Mouse (Mus musculus) ES-E14 (cell line): Measurements from ENCODE around the gene Mmp17. TPM values are rescaled to one million over a fixed set of nuclear protein-coding genes. Genes with fewer than 3 reads are reported as not detected.
A peak's percentile ranks its signal among the peaks of the same experiment; 100 is the strongest.

Source experiments
- DNase-seq: peaks from one replicate; pipeline ENCODE4 v3.0.0-alpha.2; 2013; ENCODE audit warnings: low read depth, low spot score
- H3K27ac ChIP-seq: 2 replicates; pipeline ENCODE4 v1.5.1; 2012; ENCODE audit warnings: low read depth, mild to moderate bottlenecking, low read length, moderate library complexity, mixed read lengths; ENCODE audit not compliant: poor library complexity, insufficient read depth, severe bottlenecking
- H3K36me3 ChIP-seq: 2 replicates; pipeline ENCODE4 v1.6.1; 2012; ENCODE audit warnings: mild to moderate bottlenecking, low read length, moderate library complexity, mixed read lengths; ENCODE audit not compliant: control insufficient read depth, poor library complexity, insufficient read depth, severe bottlenecking
- H3K4me1 ChIP-seq, 2 experiments: fragments of 150-350 bp in 1 of 2; sonication (generic) in 1 of 2; 2 replicates each; pipeline ENCODE4 v1.6.1; 2012; ENCODE audit warnings: low read length in 2 of 2, mild to moderate bottlenecking in 1 of 2, mixed read lengths in 1 of 2; ENCODE audit not compliant: control insufficient read depth in 2 of 2, insufficient read depth in 2 of 2, poor library complexity in 1 of 2
- H3K4me3 ChIP-seq, 2 experiments: fragments of 150-350 bp in 1 of 2; sonication (generic) in 1 of 2; 2 replicates each; pipeline ENCODE4 v1.5.1; 2012; ENCODE audit warnings: low read length in 2 of 2, low read depth in 1 of 2, mild to moderate bottlenecking in 1 of 2, mixed read lengths in 1 of 2; ENCODE audit not compliant: insufficient read depth in 1 of 2, poor library complexity in 1 of 2, severe bottlenecking in 1 of 2
- H3K9ac ChIP-seq: 2 replicates; pipeline ENCODE4 v1.6.1; 2012; ENCODE audit warnings: low read depth, mild to moderate bottlenecking, low read length, mixed read lengths; ENCODE audit not compliant: poor library complexity, insufficient read depth, severe bottlenecking
- H3K9me3 ChIP-seq: fragments of 150-350 bp; sonication (generic); 2 replicates; pipeline ENCODE4 v1.6.1; 2012; ENCODE audit warnings: low read depth, mild to moderate bottlenecking, low read length; ENCODE audit not compliant: control insufficient read depth, insufficient read depth
- CHD2 ChIP-seq: IDR thresholded peaks from 2 replicates; pipeline ENCODE4 v1.6.1; 2014; ENCODE audit warnings: mild to moderate bottlenecking, low read depth, low read length, inconsistent platforms
- HCFC1 ChIP-seq: IDR thresholded peaks from 2 replicates; pipeline ENCODE4 v1.6.1; 2012; ENCODE audit warnings: low read length, inconsistent platforms, borderline replicate concordance; ENCODE audit not compliant: insufficient read depth
- MAFK ChIP-seq: IDR thresholded peaks from 2 replicates; pipeline ENCODE4 v1.6.1; 2014; ENCODE audit warnings: mild to moderate bottlenecking, low read depth, low read length, inconsistent platforms; ENCODE audit not compliant: insufficient read depth
- ZC3H11A ChIP-seq: IDR thresholded peaks from 2 replicates; pipeline ENCODE4 v1.6.1; 2012; ENCODE audit warnings: low read depth, mild to moderate bottlenecking, inconsistent platforms, low read length, borderline replicate concordance
- ZNF384 ChIP-seq: IDR thresholded peaks from 2 replicates; pipeline ENCODE4 v1.6.1; 2012; ENCODE audit warnings: low read depth, low read length, inconsistent platforms
- in situ Hi-C, 2 experiments: fragments of 600-800 bp; cut with MboI; formaldehyde crosslinking; loops; one replicate each; pipeline ENCODE4 v1.15.1; 2025; ENCODE audit warnings: low sequenced_read_pairs in 2 of 2, inconsistent platforms in 1 of 2; ENCODE audit not compliant: unreplicated experiment in 2 of 2
- total RNA-seq: library from RNA; depleted of rRNA; stranded (reverse); fragments of 300-350 nt; gene quantifications from 2 replicates; pipeline ENCODE4 v1.2.3, GENCODE M21; 2012

Gene Mmp17
- total RNA-seq, 1 experiment: 6.7 TPM

DNA sequence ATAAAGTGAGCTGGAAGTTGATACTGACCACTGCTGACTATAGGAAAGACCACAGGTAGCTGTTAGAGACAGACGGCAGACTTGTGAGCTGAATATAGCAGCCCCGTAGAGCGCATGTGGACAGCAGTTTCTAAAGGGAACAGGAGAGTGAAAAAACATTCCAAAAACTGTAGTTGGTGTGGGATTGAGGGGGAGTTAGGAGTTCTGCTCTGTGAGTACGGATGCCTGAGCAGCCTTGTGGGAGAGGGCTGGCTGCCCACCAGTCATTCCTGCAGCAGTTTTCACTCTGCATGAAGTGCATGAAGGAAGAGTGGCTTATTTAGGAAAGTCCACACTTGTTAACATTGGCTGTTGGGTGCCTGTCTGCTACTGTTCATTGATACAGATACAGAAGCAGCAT, 45.1 kb upstream of the Mmp17 start:
- in situ Hi-C loops: no loop called here
- H3K27ac ChIP-seq: no peak overlapping the region

DNA sequence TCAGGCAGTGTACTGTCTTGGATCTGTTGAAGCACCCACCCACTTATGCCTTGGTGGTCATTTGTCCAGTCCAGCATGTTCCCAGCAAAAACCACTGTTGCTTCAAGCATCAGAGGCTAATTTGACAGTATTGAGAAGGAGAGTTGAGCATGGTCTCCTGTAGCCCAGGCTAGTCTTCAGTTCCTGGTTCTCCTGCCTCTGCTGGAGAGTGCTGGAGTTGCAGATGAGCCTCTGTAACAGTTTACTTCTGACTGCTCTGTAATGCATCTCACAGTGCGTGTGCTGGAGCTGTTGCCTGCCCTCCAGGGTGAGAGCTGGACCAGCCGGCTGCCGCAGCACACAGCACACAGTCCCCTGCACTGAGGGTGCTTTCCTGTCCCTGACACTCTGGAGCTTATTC, 41.7 kb upstream of the Mmp17 start:
- Histone ChIP-seq H3K9ac (no peak overlapping the region), H3K4me3 (no peak overlapping the region), H3K4me1 (no peaks in the 10 kb centered on the region), H3K36me3 (peaks cover 47% of the 10 kb centered on the region), H3K27ac (no peak overlapping the region), H3K9me3 (no peaks in the 10 kb centered on the region)
- in situ Hi-C loops: no loop called here
- DNase-seq: peak; percentile 8
- no peak for TF ChIP-seq ZC3H11A
- TF ChIP-seq CHD2: no peak
- TF ChIP-seq HCFC1: no peak
- TF ChIP-seq ZNF384: no peak
- TF ChIP-seq MAFK: no peak

More for the DNA sequence above, 45.1 kb upstream of the Mmp17 start:
- no peak overlapping the region for H3K4me3 ChIP-seq
- no peaks in the 10 kb centered on the region for H3K4me1 ChIP-seq
- H3K36me3 ChIP-seq: peaks cover 38% of the 10 kb centered on the region
- no peak for DNase-seq
- TF ChIP-seq MAFK: no peak
- no peak for TF ChIP-seq HCFC1
- no peak for TF ChIP-seq ZNF384
- no peak for TF ChIP-seq CHD2
- TF ChIP-seq ZC3H11A: no peak
- H3K9me3 ChIP-seq: no peaks in the 10 kb centered on the region
- H3K9ac ChIP-seq: no peak overlapping the region

DNA sequence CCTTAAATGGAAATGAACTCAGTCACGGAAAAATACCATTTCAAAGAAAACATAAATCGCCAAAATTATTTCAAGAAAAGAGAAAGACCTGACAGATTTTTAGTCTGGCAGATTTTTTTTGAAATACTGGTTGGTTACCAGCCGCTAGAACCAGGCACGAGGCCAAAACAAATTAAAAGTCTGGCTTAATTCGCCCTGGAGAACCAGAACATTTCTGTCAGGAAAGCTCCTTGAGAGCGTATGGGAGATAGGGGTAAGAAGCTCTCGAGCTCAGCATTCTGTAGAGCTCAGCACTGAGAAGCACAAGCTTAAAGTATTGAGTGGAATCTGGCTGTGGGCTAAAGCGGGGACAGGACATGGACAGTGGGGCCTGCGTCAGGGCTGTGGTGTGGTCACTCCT, 38.2 kb upstream of the Mmp17 start:
- Histone ChIP-seq H3K27ac (no peak overlapping the region), H3K4me3 (no peak overlapping the region), H3K9me3 (no peaks in the 10 kb centered on the region), H3K36me3 (peaks cover 61% of the 10 kb centered on the region), H3K4me1 (no peaks in the 10 kb centered on the region), H3K9ac (no peak overlapping the region)
- in situ Hi-C loops: no loop called here
- TF ChIP-seq ZC3H11A (no peak), ZNF384 (no peak)
- no peak for DNase-seq

DNA sequence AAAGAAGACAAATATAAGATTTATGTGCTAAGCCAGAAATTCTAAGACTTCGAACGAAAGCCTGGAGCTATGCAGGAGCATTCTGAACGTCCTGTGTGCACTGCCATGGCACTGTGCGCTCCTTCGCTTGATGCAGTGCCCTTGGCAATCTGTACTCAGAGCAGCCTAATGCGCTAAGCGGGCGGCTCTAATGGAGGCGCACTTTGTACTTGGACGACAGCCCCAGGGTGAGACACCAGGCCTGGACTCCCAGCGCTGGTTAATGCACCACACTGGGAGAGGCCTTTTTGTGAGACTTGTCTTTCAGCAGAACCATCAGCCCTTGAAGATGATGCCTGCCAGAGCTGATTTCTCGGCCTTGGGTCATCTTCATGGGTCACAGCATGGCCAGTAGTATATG, 34.3 kb upstream of the Mmp17 start:
- Histone ChIP-seq H3K9ac (no peak overlapping the region), H3K36me3 (peaks cover 55% of the 10 kb centered on the region), H3K4me1 (no peaks in the 10 kb centered on the region), H3K9me3 (no peaks in the 10 kb centered on the region), H3K27ac (no peak overlapping the region), H3K4me3 (no peak overlapping the region)
- TF ChIP-seq ZNF384: no peak
- no peak for DNase-seq
- in situ Hi-C loops: no loop called here

DNA sequence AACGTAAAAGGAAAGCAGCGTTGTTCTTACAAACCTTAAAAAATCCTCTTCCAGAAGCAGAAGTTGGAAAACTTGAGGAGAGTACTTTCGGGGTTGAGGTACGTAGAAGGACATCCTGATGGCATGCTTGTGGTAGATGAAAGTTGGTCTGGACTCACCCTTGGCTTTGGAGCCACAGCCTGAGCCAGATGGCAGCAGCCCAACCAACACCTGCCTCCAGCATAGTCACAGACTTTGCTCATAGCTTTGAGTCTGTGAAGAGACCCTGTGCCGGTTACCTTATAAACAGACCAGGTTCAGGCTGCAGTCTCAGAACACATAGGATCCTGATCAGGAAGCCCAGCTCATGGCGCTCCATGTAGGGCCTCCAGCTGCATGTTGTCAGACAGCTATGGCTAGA, 33.2 kb upstream of the Mmp17 start:
- peaks cover 63% of the 10 kb centered on the region for H3K36me3 ChIP-seq
- no peak for TF ChIP-seq MAFK
- TF ChIP-seq CHD2: no peak
- no peak for TF ChIP-seq ZNF384
- TF ChIP-seq HCFC1: no peak
- TF ChIP-seq ZC3H11A: no peak

More for the DNA sequence above, 33.2 kb upstream of the Mmp17 start:
- no peak for DNase-seq
- no peak overlapping the region for H3K27ac ChIP-seq
- no peaks in the 10 kb centered on the region for H3K4me1 ChIP-seq
- in situ Hi-C loops: no loop called here
- no peaks in the 10 kb centered on the region for H3K9me3 ChIP-seq
- H3K9ac ChIP-seq: no peak overlapping the region
- H3K4me3 ChIP-seq: no peak overlapping the region
